Mouse (Mus musculus) testis, adult 2 months (tissue): ENCODE measurements at regions not wholly inside any gene's neighbourhood (a gene's known extent, or its start where the extent isn't known, plus 50 kb on each side); places are given as distances from the start of the nearest gene placed in this dataset.

Source experiments
- CTCF ChIP-seq: fragments of 200-500 bp; IDR thresholded peaks from 2 replicates; pipeline ENCODE4 v1.5.1; 2012; ENCODE audit warnings: low read depth, mild to moderate bottlenecking, inconsistent platforms, low read length, moderate library complexity; ENCODE audit not compliant: control insufficient read depth, insufficient read depth, insufficient replicate concordance
- POLR2A ChIP-seq: fragments of 200-500 bp; IDR thresholded peaks from 2 replicates; pipeline ENCODE4 v1.6.1; 2012; ENCODE audit warnings: low read depth, mild to moderate bottlenecking, inconsistent platforms, low read length, moderate library complexity; ENCODE audit not compliant: control insufficient read depth

GRCm38 (mm10) chr2:146688544-146688943 is 167.1 kb upstream of the Kiz start:
- TF ChIP-seq POLR2A (no peak), CTCF (no peak)
